Mouse (Mus musculus) thymus, adult 2 months (tissue): ENCODE results near the gene Rims1. TPM values are rescaled to one million over a fixed set of nuclear protein-coding genes. Genes with fewer than 3 reads are reported as not detected.

ENCODE experiments used
- DNase-seq: peaks from one replicate; pipeline ENCODE4 v3.0.0; 2021
- H3K27ac ChIP-seq: fragments of 200-500 bp; 2 replicates; pipeline ENCODE4 v1.5.1; 2012; ENCODE audit warnings: low read length, control low read depth; ENCODE audit not compliant: control insufficient read depth, insufficient read depth
- H3K27me3 ChIP-seq: fragments of 200-500 bp; 2 replicates; pipeline ENCODE4 v1.6.1; 2012; ENCODE audit warnings: mild to moderate bottlenecking, low read length, moderate library complexity, mixed read lengths; ENCODE audit not compliant: control insufficient read depth, insufficient read depth
- H3K36me3 ChIP-seq: fragments of 200-500 bp; 2 replicates; pipeline ENCODE4 v1.6.1; 2012; ENCODE audit warnings: mild to moderate bottlenecking, low read length, moderate library complexity; ENCODE audit not compliant: control insufficient read depth, insufficient read depth
- H3K4me1 ChIP-seq: fragments of 200-500 bp; replicated peaks from 2 replicates; pipeline ENCODE4 v1.6.1; 2012; ENCODE audit warnings: low read length; ENCODE audit not compliant: control insufficient read depth, insufficient read depth
- H3K4me3 ChIP-seq: fragments of 200-500 bp; 2 replicates; pipeline ENCODE4 v1.5.1; 2012; ENCODE audit warnings: mild to moderate bottlenecking, low read length, control low read depth, moderate library complexity; ENCODE audit not compliant: control insufficient read depth, insufficient read depth
- CTCF ChIP-seq: fragments of 200-500 bp; IDR thresholded peaks from 2 replicates; pipeline ENCODE4 v1.5.1; 2012; ENCODE audit warnings: mild to moderate bottlenecking, control low read depth, low read length, moderate library complexity, borderline replicate concordance; ENCODE audit not compliant: control insufficient read depth, poor library complexity, insufficient read depth; ENCODE audit errors: extremely low read depth
- POLR2A ChIP-seq: fragments of 200-500 bp; IDR thresholded peaks from 2 replicates; pipeline ENCODE4 v1.6.1; 2012; ENCODE audit warnings: mild to moderate bottlenecking, low read length, control low read depth, moderate library complexity; ENCODE audit not compliant: control insufficient read depth, poor library complexity, insufficient read depth; ENCODE audit errors: extremely low read depth
- WGBS: fragments of 180-500 bp; shearing (Covaris S2); methylation state at CpG from one replicate; pipeline ENCODE4 v1.1.7; 2018; 5-methylcytosine and 5-hydroxymethylcytosine counted together
- polyA plus RNA-seq: library from polyadenylated mRNA; depleted of rRNA; stranded (reverse); fragments of >200 nt; gene quantifications from 2 replicates; pipeline ENCODE4 v1.2.3, GENCODE M21; 2012

Gene Rims1
- polyA plus RNA-seq, 1 experiment, result not detected

DNA sequence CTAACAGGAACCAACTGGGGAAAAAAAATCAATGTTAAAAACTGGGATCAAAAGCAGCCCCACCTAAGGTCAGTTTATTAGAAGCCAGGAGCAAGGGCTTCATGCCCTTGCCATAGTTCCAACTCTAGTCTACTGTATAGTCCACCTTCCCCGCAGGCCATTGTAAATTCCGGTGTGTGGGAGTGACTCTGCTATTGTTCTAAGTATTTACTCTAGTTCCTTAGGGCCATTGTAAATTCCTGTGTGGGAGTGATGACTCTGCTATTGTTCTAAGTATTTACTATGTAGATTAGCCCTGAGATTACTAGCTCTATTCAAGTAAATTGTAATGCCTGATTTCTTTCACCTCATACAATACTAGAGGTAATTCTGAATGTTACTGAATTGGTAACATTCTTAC, 339.2 kb downstream of the Rims1 start:
- Histone ChIP-seq H3K36me3 (no peaks in the 10 kb centered on the region), H3K4me1 (no peaks in the 10 kb centered on the region), H3K27ac (no peak overlapping the region), H3K27me3 (no peaks in the 10 kb centered on the region), H3K4me3 (no peak overlapping the region)
- WGBS, result 63% methylated on average over 2 of the region's 2 CpGs
- DNase-seq, result no peak
- TF ChIP-seq POLR2A (no peak), CTCF (no peak)

DNA sequence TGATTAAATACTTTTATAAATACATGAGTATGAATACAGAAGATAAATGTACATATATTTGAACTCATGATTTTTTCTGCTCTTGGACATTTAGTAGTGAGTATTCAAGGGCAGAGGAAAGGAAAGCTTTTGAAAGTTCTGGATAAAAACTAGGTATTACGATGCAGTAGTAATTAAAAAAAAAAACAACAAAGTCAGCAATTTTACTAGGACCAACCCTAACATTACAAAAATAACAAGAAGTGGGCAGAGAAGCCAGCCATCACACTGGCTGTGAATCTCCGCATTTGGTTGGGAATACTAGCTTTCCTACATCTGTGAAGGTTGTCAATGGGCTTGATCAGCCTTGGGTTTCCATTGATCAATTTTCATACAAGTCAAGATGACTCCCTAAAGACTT, 381.8 kb downstream of the Rims1 start:
- Histone ChIP-seq H3K36me3 (no peaks in the 10 kb centered on the region), H3K4me1 (no peaks in the 10 kb centered on the region), H3K4me3 (no peak overlapping the region), H3K27me3 (no peaks in the 10 kb centered on the region), H3K27ac (no peak overlapping the region)
- DNase-seq, result no peak
- WGBS, result 92% methylated on average over 2 of the region's 2 CpGs
- TF ChIP-seq CTCF (no peak), POLR2A (no peak)

DNA sequence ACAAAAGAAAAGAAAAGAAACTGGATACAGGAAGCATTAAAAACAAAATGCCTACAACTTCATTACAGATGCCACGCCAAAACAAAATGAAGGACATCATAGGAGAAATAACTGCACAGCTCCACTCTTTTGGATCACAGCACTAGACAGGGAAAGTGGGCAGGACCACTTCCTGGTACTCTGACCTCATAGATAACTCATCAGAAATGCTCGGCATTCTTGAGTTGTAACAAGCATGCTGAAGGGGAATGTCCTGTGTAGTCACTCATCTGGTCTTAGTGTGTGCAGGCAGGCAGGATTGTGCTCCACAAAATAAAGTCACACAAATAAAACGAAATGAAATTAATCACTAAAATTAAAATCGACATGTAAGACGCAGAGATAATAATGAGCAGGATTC, 383.7 kb downstream of the Rims1 start:
- WGBS, result 78% methylated on average over 5 of the region's 5 CpGs
- H3K36me3 ChIP-seq, result no peaks in the 10 kb centered on the region
- H3K27ac ChIP-seq, result no peak overlapping the region
- TF ChIP-seq POLR2A (no peak), CTCF (no peak)
- DNase-seq, result no peak
- no peaks in the 10 kb centered on the region for H3K4me1 ChIP-seq
- H3K4me3 ChIP-seq, result no peak overlapping the region
- no peaks in the 10 kb centered on the region for H3K27me3 ChIP-seq

DNA sequence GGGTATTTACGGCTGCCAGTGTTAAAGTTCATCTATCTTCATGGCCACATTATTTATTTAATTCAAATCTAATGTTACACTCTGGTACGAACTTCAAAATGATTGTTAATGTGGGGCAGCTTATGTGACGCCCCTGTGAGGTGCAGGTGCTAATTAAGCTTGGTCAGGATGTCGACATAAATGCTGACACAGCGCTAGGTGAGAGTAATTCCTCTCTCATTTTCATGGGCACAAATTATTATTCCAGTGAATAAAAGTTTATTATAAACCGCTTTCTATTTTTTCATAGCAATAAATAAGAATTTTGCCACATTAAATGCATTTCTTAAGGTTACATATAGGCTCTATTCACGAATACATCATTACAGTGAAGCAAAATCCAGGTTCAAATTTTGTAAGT, 395.6 kb downstream of the Rims1 start:
- TF ChIP-seq POLR2A (no peak), CTCF (no peak)
- no peak for DNase-seq
- H3K36me3 ChIP-seq, result no peaks in the 10 kb centered on the region
- no peaks in the 10 kb centered on the region for H3K27me3 ChIP-seq
- 87% methylated on average over 7 of the region's 7 CpGs for WGBS
- no peaks in the 10 kb centered on the region for H3K4me1 ChIP-seq
- H3K4me3 ChIP-seq, result no peak overlapping the region
- no peak overlapping the region for H3K27ac ChIP-seq

DNA sequence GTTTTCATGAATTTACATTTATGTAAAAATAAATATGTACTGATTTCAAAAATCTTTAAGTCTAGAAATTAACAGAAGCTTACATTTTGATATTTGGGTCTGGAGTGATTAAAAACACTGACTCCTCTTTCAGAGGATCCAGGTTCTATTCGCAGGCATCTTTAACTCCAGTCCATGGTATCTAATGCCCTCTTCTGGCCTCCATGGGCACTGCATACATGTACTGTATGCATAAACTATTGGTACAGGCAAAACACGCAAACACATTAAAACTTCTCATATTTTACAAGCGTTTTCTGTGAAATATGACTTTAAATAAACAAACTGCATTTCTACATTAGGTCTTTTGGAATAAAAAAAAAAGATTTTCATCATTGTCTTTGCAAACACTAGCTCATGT, 419.4 kb downstream of the Rims1 start:
- H3K4me3 ChIP-seq, result no peak overlapping the region
- WGBS, result 80% methylated on average over 3 of the region's 3 CpGs
- no peak for DNase-seq
- H3K4me1 ChIP-seq, result no peaks in the 10 kb centered on the region
- H3K36me3 ChIP-seq, result no peaks in the 10 kb centered on the region
- no peak overlapping the region for H3K27ac ChIP-seq
- no peaks in the 10 kb centered on the region for H3K27me3 ChIP-seq
- TF ChIP-seq CTCF (no peak), POLR2A (no peak)

DNA sequence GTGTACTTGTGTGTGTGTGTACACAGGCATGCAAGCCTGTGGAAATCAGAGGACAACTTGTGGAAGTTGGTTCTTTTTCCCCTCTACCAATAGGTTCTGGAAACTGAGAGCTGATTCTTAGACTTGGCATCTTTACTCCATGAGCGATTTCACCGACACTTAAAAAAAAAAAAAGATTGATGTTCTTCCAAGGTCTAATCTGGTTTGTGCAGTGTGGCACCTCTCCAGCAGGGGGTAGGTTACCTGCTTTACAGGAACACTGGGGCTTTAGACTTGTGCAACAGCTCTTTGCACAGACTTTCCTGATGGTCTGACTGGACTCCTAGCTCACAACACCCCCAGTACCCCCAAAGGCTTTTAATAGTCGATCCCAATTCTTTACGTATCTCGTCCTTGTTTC, 428.1 kb downstream of the Rims1 start:
- 82% methylated on average over 5 of the region's 5 CpGs for WGBS
- no peak overlapping the region for H3K27ac ChIP-seq
- TF ChIP-seq POLR2A, result no peak
- no peak for TF ChIP-seq CTCF
- DNase-seq, result no peak
- H3K27me3 ChIP-seq, result no peaks in the 10 kb centered on the region
- H3K36me3 ChIP-seq, result no peaks in the 10 kb centered on the region
- no peaks in the 10 kb centered on the region for H3K4me1 ChIP-seq
- no peak overlapping the region for H3K4me3 ChIP-seq

DNA sequence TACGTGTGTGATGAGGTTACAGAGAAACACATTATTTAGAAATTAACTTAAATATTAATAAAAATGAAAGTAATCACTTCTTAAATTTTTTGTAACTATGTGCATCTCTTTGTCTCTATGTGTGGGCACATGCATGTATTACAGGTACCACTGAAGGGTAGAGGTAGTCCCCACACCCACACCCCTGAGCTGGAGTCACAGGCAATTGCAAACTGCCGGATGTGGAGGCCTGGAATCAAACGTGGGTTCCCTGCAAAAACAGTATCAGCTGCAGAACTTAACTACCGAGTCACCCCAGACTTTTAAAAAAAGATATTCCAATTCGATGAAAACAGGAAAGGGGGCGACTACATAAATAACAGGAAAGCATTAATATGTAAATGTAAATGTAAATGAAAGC, 428.7 kb downstream of the Rims1 start:
- no peaks in the 10 kb centered on the region for H3K36me3 ChIP-seq
- H3K4me3 ChIP-seq, result no peak overlapping the region
- no peaks in the 10 kb centered on the region for H3K4me1 ChIP-seq
- no peak overlapping the region for H3K27ac ChIP-seq
- 61% methylated on average over 6 of the region's 6 CpGs for WGBS
- no peak for TF ChIP-seq CTCF
- no peak for TF ChIP-seq POLR2A
- H3K27me3 ChIP-seq, result no peaks in the 10 kb centered on the region
- DNase-seq, result no peak
